Mouse (Mus musculus): ENCODE measurements around the gene Slc6a5. TPM values are rescaled to one million over a fixed set of nuclear protein-coding genes. Genes with fewer than 3 reads are reported as not detected.

Gene Slc6a5
- total and polyA plus RNA-seq, 3 experiments = not detected

GRCm38 (mm10) chr7:49879051-49879450 is 30.9 kb upstream of the Slc6a5 start:
- no peak overlapping the region for H3K27ac ChIP-seq (ENCODE audit: control insufficient read depth, low read depth, low read length)
- H3K9me3 ChIP-seq (replicated peaks; ENCODE audit: insufficient read depth, low read length) = no peaks in the 10 kb centered on the region
- no peak overlapping the region for H3K4me3 ChIP-seq (ENCODE audit: control insufficient read depth in 1 of 2, insufficient read depth in 1 of 2, low read depth in 2 of 2, low read length in 2 of 2)
- H3K79me2 ChIP-seq (ENCODE audit: control insufficient read depth, insufficient read depth, low read length, poor library complexity) = no peaks in the 10 kb centered on the region
- H3K9ac ChIP-seq (ENCODE audit: control insufficient read depth, low read depth, low read length, poor library complexity, severe bottlenecking) = no peak overlapping the region
- no peak for DNase-seq (ENCODE audit: low read depth, low spot score)
- H3K36me3 ChIP-seq (ENCODE audit: control insufficient read depth in 1 of 2, insufficient read depth in 2 of 2, low read length in 2 of 2) = no peaks in the 10 kb centered on the region
- TF ChIP-seq USF1 (IDR thresholded peaks at IDR 0.05; ENCODE audit: low read depth, low read length) (no peak), MAFK (IDR thresholded peaks at IDR 0.05; ENCODE audit: borderline replicate concordance, low read depth, low read length) (no peak), ZC3H11A (IDR thresholded peaks at IDR 0.05; ENCODE audit: low read depth, low read length) (no peak), HCFC1 (IDR thresholded peaks at IDR 0.05; ENCODE audit: low read depth, low read length) (no peak), UBTF (IDR thresholded peaks at IDR 0.05; ENCODE audit: borderline replicate concordance, insufficient read depth, low read depth, low read length) (no peak), POLR2AphosphoS5 (IDR thresholded peaks at IDR 0.05; ENCODE audit: borderline replicate concordance, low read depth, low read length) (no peak), E2F4 (IDR thresholded peaks at IDR 0.05; ENCODE audit: borderline replicate concordance, low read depth, low read length) (no peak), ZMIZ1 (IDR thresholded peaks at IDR 0.05; ENCODE audit: low read depth, low read length) (no peak), MYB (IDR thresholded peaks at IDR 0.05; ENCODE audit: low read depth, low read length) (no peak), GATA1 (IDR thresholded peaks at IDR 0.05; ENCODE audit: low read depth, low read length) (no peak), JUND (IDR thresholded peaks at IDR 0.05; ENCODE audit: low read depth, low read length) (no peak), SMC3 (IDR thresholded peaks at IDR 0.05; ENCODE audit: low read depth, low read length) (no peak), NRF1 (IDR thresholded peaks at IDR 0.05; ENCODE audit: insufficient read depth, low read depth, low read length, poor library complexity, severe bottlenecking) (no peak), MYC (IDR thresholded peaks at IDR 0.05; ENCODE audit: low read depth, low read length) (no peak)
- H3K27me3 ChIP-seq (ENCODE audit: control insufficient read depth in 1 of 2, insufficient read depth in 2 of 2, low read length in 2 of 2) = no peaks in the 10 kb centered on the region
- no peaks in the 10 kb centered on the region for H3K4me1 ChIP-seq (ENCODE audit: control insufficient read depth in 1 of 2, insufficient read depth in 2 of 2, low read length in 2 of 2)

GRCm38 (mm10) chr7:49879998-49880707 is 29.8 kb upstream of the Slc6a5 start:
- no peak for TF ChIP-seq ELF1 (IDR thresholded peaks at IDR 0.05; ENCODE audit: low read depth, low read length)
- no peak for TF ChIP-seq ZKSCAN1 (IDR thresholded peaks at IDR 0.05; ENCODE audit: low read depth, low read length)
- TF ChIP-seq RAD21 (IDR thresholded peaks at IDR 0.05; ENCODE audit: low read depth, low read length) = no peak
- TF ChIP-seq NELFE (IDR thresholded peaks at IDR 0.05; ENCODE audit: low read depth, low read length) = no peak
- TF ChIP-seq GABPA (IDR thresholded peaks at IDR 0.05; ENCODE audit: low read depth, low read length) = no peak
- TF ChIP-seq POLR2A (IDR thresholded peaks at IDR 0.05; ENCODE audit: control insufficient read depth in 1 of 2, insufficient read depth in 1 of 2, low read depth in 1 of 2, low read length in 2 of 2, poor library complexity in 1 of 2) = no peak
- no peak for TF ChIP-seq MAFK (IDR thresholded peaks at IDR 0.05; ENCODE audit: borderline replicate concordance, low read depth, low read length)
- TF ChIP-seq POLR2AphosphoS5 (IDR thresholded peaks at IDR 0.05; ENCODE audit: borderline replicate concordance, low read depth, low read length) = no peak
- TF ChIP-seq USF2 (IDR thresholded peaks at IDR 0.05; ENCODE audit: borderline replicate concordance in 1 of 2, insufficient read depth in 1 of 2, low read depth in 1 of 2, low read length in 2 of 2) = no peak
- TF ChIP-seq HCFC1 (IDR thresholded peaks at IDR 0.05; ENCODE audit: low read depth, low read length) = no peak
- no peak for TF ChIP-seq CHD1 (IDR thresholded peaks at IDR 0.05; ENCODE audit: low read depth, low read length)
- TF ChIP-seq TBP (IDR thresholded peaks at IDR 0.05; ENCODE audit: low read depth, low read length) = no peak
- no peak for TF ChIP-seq JUND (IDR thresholded peaks at IDR 0.05; ENCODE audit: low read depth, low read length)
- Histone ChIP-seq H3K4me1 (ENCODE audit: control insufficient read depth in 1 of 2, insufficient read depth in 2 of 2, low read length in 2 of 2) (no peaks in the 10 kb centered on the region), H3K9ac (ENCODE audit: control insufficient read depth, low read depth, low read length, poor library complexity, severe bottlenecking) (no peak overlapping the region), H3K36me3 (ENCODE audit: control insufficient read depth in 1 of 2, insufficient read depth in 2 of 2, low read length in 2 of 2) (no peaks in the 10 kb centered on the region), H3K27ac (ENCODE audit: control insufficient read depth, low read depth, low read length) (no peak overlapping the region), H3K79me2 (ENCODE audit: control insufficient read depth, insufficient read depth, low read length, poor library complexity) (no peaks in the 10 kb centered on the region), H3K4me3 (ENCODE audit: control insufficient read depth in 1 of 2, insufficient read depth in 1 of 2, low read depth in 2 of 2, low read length in 2 of 2) (no peak overlapping the region), H3K9me3 (replicated peaks; ENCODE audit: insufficient read depth, low read length) (no peaks in the 10 kb centered on the region), H3K27me3 (ENCODE audit: control insufficient read depth in 1 of 2, insufficient read depth in 2 of 2, low read length in 2 of 2) (no peaks in the 10 kb centered on the region)
- no peak for DNase-seq (ENCODE audit: low read depth, low spot score)

Data from MEL (cell line).